Mouse (Mus musculus) ES-Bruce4 (cell line): ENCODE data around the gene Mpnd. TPM values are rescaled to one million over a fixed set of nuclear protein-coding genes. Genes with fewer than 3 reads are reported as not detected.

ENCODE experiments used
- H3K27ac ChIP-seq: 2 replicates; pipeline ENCODE4 v1.5.1; 2012; ENCODE audit warnings: low read length, inconsistent platforms; ENCODE audit not compliant: insufficient read depth
- H3K27me3 ChIP-seq: 2 replicates; pipeline ENCODE4 v1.6.1; 2012; ENCODE audit warnings: mild to moderate bottlenecking, low read length, inconsistent platforms; ENCODE audit not compliant: control insufficient read depth, poor library complexity, insufficient read depth, severe bottlenecking
- H3K36me3 ChIP-seq: 2 replicates; pipeline ENCODE4 v1.6.1; 2012; ENCODE audit warnings: inconsistent platforms, mild to moderate bottlenecking, low read length, moderate library complexity; ENCODE audit not compliant: control insufficient read depth, poor library complexity, insufficient read depth, severe bottlenecking
- H3K4me1 ChIP-seq: one replicate; pipeline ENCODE4 v1.8.1; 2011; ENCODE audit warnings: low read length; ENCODE audit not compliant: control insufficient read depth, insufficient read depth
- H3K4me3 ChIP-seq: 2 replicates; pipeline ENCODE4 v1.5.1; 2011; ENCODE audit warnings: low read depth, mild to moderate bottlenecking, low read length
- H3K9ac ChIP-seq: 2 replicates; pipeline ENCODE4 v1.6.1; 2012; ENCODE audit warnings: low read depth, mild to moderate bottlenecking, inconsistent platforms; ENCODE audit not compliant: poor library complexity, severe bottlenecking
- H3K9me3 ChIP-seq: replicated peaks from 2 replicates; pipeline ENCODE4 v1.6.1; 2012; ENCODE audit warnings: mild to moderate bottlenecking, low read length, inconsistent platforms; ENCODE audit not compliant: control insufficient read depth, poor library complexity, insufficient read depth, severe bottlenecking
- CTCF ChIP-seq: IDR thresholded peaks from one replicate; pipeline ENCODE4 v1.8.1; 2011; ENCODE audit warnings: low read depth, low read length
- EP300 ChIP-seq: IDR thresholded peaks from 2 replicates; pipeline ENCODE4 v1.6.1; 2011; ENCODE audit warnings: low read depth, low read length; ENCODE audit not compliant: insufficient read depth
- POLR2A ChIP-seq: IDR thresholded peaks from one replicate; pipeline ENCODE4 v1.8.1; 2011; ENCODE audit warnings: low read length; ENCODE audit not compliant: insufficient read depth
- polyA plus RNA-seq: library from polyadenylated mRNA; stranded (reverse); fragments of >200 nt; gene quantifications from 2 replicates; pipeline ENCODE4 v1.2.4, GENCODE M21; 2011; ENCODE audit warnings: low read depth; ENCODE audit not compliant: missing spikeins, insufficient read depth, insufficient read length

Gene Mpnd
- polyA plus RNA-seq, 1 experiment: 69.3 TPM

DNA sequence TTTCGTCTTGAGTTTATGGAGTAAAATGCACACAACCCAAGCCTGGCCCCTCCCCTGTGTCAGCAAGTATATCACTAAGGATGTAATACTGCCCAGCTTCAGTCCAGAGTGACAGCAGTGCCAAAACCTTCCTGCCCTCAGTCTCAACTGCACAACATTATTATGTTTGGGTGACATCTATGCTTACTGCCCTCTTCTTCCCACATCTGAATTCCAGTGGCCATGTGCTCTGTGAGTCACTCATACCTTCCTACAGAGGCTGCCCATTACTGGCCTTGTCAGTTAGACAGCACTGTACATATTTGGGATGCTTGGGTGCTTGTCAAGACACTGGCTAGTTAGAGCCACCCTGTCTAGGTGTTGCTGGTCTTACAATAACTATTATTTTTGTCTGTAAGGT is 20.8 kb downstream of the Mpnd start:
- no peak overlapping the region for H3K9ac ChIP-seq
- H3K36me3 ChIP-seq: no peaks in the 10 kb centered on the region
- H3K4me1 ChIP-seq: no peaks in the 10 kb centered on the region
- H3K4me3 ChIP-seq: no peak overlapping the region
- H3K27me3 ChIP-seq: no peaks in the 10 kb centered on the region
- TF ChIP-seq EP300: no peak
- no peak for TF ChIP-seq CTCF
- TF ChIP-seq POLR2A: no peak
- H3K9me3 ChIP-seq: no peaks in the 10 kb centered on the region
- H3K27ac ChIP-seq: no peak overlapping the region

DNA sequence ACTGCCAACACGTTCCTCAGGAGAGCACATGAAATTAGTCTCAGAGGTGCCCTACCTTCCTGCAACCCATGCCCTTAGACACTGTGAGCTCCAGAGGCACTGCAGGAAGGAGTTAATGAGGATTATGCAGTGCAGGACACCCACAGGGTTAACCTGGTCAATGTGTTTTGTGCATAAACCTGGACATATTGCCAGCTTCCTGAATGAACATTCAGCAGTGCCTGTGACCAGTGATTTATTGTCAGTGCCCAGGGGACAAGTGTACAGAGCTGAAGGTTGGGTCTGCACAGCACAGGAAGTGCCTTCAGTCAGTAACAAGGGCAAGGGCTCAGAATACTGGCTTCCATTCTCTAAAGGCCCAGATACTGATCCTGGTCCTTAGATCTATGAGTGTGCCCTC is 21.4 kb downstream of the Mpnd start:
- H3K27me3 ChIP-seq: no peaks in the 10 kb centered on the region
- no peak overlapping the region for H3K4me3 ChIP-seq
- no peak overlapping the region for H3K27ac ChIP-seq
- no peak overlapping the region for H3K9ac ChIP-seq
- no peak for TF ChIP-seq EP300
- TF ChIP-seq CTCF: no peak
- TF ChIP-seq POLR2A: no peak
- no peaks in the 10 kb centered on the region for H3K4me1 ChIP-seq
- no peaks in the 10 kb centered on the region for H3K9me3 ChIP-seq
- H3K36me3 ChIP-seq: no peaks in the 10 kb centered on the region

DNA sequence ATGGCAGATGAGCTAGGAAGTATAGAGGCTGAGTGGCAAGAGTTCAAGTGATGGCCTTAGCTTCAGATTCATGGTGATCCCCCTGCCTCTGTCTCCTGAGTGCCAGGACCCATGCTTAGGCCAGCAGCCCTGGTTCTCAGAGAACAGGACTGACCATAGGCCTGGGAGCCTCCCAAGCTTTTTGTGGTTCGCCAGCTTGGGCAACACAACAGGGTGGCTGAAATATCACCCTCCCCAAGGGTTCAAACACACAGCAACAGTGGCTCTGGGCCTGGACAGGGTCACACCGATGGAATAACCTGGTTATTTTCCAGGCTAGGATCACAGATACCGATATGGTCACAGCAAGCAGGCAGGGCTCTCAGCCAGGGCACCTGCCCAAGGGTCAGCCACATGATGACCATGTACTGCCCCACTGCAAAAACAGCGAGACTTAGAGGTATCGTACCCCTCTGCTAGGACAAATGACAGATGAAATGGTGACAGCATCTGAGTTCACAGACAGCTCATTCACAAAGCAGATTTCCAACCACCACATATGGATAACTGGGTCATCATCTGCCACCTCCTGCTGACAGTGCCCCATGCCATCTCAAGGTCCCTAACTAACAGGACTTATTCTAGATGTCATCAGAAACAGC is 22.4 kb downstream of the Mpnd start:
- no peaks in the 10 kb centered on the region for H3K9me3 ChIP-seq
- no peak overlapping the region for H3K27ac ChIP-seq
- no peaks in the 10 kb centered on the region for H3K27me3 ChIP-seq
- H3K4me1 ChIP-seq: peaks cover 2% of the 10 kb centered on the region
- H3K9ac ChIP-seq: no peak overlapping the region
- H3K4me3 ChIP-seq: no peak overlapping the region
- no peak for TF ChIP-seq EP300
- no peak for TF ChIP-seq POLR2A
- no peak for TF ChIP-seq CTCF
- no peaks in the 10 kb centered on the region for H3K36me3 ChIP-seq

DNA sequence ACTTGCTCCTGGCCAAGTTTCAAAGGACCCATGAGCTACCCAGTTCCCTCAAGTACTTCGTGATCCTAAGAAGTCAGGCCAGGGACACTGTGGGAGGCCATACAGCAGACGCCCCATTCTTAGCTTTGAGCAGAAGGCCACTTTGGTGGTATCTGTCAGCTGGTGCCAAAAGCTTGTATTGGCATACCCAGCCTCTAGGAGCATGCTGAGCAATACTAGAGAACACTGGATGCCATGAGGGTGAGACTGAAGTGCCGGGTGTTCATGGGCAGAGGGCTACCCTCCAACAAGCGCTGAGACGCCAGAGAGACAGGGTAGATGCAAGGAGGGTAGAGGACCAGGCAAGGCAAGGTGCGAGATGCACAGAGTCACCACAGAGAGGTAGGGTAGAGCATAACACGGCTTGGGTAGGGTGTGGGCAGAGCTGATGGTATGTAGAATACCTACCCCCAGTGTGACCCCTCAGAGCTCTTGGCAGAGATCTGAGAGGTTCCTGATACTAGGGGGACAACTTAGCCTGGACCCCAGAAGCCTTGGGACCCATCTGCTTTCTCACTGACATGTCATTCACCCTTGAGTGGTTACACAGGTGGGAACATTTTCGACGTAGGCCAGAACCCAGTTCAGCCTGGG is 24.8 kb downstream of the Mpnd start:
- H3K9ac ChIP-seq: no peak overlapping the region
- peaks cover 7% of the 10 kb centered on the region; the same call in 1 of the 2 replicates for H3K36me3 ChIP-seq
- no peak overlapping the region for H3K4me3 ChIP-seq
- no peak for TF ChIP-seq POLR2A
- peaks cover 2% of the 10 kb centered on the region for H3K4me1 ChIP-seq
- no peaks in the 10 kb centered on the region for H3K9me3 ChIP-seq
- no peaks in the 10 kb centered on the region for H3K27me3 ChIP-seq
- no peak overlapping the region for H3K27ac ChIP-seq

DNA sequence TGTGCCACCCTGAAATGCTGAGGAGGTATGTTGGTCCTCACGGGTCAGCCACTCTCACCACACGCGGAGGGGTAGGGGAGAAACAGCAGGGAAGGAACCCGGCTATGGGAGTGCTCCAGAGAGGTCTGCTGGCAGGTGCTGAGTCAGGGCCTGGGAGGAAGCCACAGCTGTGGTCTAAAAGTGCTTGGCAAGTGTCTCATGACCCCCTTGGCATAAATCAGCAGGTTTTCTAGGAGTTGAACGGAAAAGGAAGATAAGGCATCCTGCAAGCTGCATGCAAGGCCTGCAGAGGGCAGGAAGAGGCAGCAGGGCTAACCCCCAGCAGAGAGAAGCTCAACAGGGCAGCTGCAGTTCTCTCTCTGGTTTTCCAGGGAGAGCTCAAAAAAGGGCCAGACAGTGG is 25.4 kb downstream of the Mpnd start:
- Histone ChIP-seq H3K9me3 (no peaks in the 10 kb centered on the region), H3K4me1 (peaks cover 2% of the 10 kb centered on the region), H3K9ac (no peak overlapping the region), H3K27me3 (no peaks in the 10 kb centered on the region), H3K27ac (no peak overlapping the region), H3K36me3 (peaks cover 7% of the 10 kb centered on the region; the same call in 1 of the 2 replicates), H3K4me3 (no peak overlapping the region)
- no peak for TF ChIP-seq POLR2A
- TF ChIP-seq CTCF: no peak
- TF ChIP-seq EP300: no peak

DNA sequence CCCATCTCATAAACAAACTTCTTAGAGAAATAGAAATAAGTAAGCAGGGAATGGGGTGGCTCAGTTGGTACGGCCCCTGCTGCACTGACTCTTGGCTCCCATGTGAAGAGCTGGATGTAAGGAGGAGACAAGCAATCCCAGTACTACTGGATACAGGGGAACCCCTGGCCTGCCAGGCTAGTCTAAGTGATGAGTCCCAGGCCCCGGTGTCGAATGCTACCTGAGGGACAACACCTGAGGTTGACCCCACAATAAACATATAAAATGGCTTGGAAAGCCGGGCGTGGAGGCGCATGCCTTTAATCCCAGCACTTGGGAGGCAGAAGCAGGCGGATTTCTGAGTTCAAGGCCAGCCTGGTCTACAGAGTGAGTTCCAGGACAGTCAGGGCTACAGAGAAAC is 25.9 kb downstream of the Mpnd start:
- Histone ChIP-seq H3K4me1 (peaks cover 2% of the 10 kb centered on the region), H3K9me3 (no peaks in the 10 kb centered on the region), H3K9ac (no peak overlapping the region), H3K36me3 (peaks cover 7% of the 10 kb centered on the region; the same call in 1 of the 2 replicates), H3K27me3 (no peaks in the 10 kb centered on the region), H3K27ac (no peak overlapping the region), H3K4me3 (no peak overlapping the region)
- TF ChIP-seq POLR2A (no peak), CTCF (no peak), EP300 (no peak)
